Mouse (Mus musculus): ENCODE data around the gene Ddx58.

The Ddx58 gene
- long read RNA-seq, experiment 1, partial matches to known transcripts: 6 of 14 reads
- long read RNA-seq, experiment 1, other reads (novel, unspliced or antisense): 4 of 14 reads
- long read RNA-seq, experiment 2, partial matches to known transcripts: 7 of 12 reads
- long read RNA-seq, experiment 2, other reads (novel, unspliced or antisense): 2 of 12 reads

DNA sequence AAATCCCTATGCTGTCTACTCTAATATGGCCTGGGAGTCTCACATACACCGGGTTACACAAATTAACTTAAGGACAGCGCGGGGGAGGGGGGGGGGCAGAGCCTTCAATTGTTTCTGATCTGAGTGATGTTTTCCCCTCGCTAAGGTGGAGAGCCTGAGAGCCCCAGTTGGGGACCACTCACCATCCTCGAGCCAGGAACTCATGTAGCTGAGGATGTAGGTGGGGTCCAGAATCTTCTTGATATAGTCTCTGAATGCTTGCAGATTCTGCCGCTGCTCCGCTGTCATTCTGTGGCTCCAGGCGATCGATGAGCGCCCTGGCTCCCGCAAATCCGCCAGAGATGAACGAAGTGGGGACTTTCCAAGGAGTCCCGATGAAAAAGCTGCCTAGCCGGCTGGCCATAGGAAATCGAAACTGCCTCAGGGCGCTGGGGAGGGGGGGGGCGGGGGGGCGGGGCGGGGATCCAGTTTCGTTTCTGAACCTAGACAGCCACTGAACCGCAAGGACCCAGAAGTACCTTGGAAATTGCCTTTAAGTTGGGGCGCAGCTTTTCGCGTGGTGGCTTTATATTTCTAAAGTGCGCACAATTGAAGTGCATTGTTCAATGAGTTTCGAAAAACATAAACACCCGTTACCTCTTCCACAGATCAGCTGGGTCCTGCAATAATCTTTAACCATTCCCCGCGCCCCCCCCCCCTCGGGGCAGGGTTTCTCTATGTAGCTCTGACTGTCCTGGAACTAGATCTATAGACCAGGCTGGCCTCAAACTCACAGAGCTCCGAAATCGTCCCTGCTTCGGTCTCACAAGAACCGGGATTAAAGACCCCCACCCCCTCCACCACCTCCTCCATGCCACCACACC is at the start of gene Ddx58:
TSS of gene Ddx58 (minus strand) at position 420 of the 863 bp plus-strand sequence.
- intact Hi-C loops (cut with DNase I): loop anchor here (5.0 kb wide), 1 partner anchor 38 kb away; the partner anchor contains the start of gene Ndufb6

DNA sequence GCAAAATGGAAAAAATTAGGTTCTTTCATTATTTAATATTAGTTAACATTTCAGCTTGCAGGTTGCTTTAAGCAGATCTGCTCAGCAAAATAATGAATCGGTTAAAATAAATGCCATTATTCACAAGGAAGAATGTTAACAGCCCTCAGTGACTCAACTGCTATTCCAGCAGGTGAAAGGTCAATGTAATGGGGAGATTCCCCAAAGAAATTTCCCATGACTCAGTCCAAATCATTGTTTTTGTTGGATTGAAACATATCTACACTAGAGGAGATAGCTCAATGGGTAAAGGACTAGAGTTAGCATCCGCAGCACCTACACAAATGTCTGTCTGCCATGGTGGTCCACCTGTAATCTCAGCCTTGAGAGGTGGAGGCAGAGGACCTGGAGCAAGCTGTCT is 49.4 kb upstream of the Ddx58 start:
- intact Hi-C loops (cut with DNase I): no loop called here

DNA sequence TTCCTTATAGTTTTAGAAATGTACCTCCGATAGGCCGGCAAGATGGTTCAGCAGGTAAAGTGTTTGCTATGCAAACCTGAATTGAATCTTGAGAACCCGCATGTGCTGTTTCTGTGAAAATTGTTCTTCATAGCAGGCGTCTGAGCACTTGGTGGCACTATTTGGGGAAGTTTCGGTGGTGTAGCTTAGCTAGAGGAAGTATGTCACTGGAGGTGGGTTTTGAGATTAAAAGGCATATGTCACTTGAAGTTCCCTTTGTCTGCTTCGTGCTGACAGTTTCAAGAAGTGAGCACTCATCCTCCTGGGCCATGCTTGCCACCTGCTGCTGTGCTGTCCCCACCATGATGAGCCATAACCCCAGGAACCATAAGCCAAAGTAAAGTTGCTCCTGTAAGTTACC is 47.8 kb upstream of the Ddx58 start:
- intact Hi-C loops (cut with DNase I): loop anchor here (2.0 kb wide), 1 partner anchor 153 kb away; no protein-coding TSS in a partner anchor

DNA sequence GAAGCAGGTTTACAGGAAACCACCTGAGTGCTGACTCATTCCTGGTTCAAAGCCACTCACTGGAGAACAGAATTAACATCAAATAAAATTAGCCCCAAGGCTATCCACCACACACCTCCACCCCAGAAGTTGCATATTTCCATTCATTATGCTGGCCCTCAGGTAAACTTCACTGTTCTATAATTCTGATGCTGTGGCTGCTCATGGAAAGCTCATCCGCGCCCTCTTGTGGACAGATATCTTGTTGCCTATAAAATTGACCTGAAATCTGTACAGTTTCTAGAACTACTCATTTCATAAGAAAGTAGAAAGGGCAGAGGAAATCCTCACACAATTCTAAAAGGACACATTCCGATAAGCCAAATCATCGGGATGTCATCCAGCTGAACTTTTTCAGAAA is 46.0 kb upstream of the Ddx58 start:
- intact Hi-C loops (cut with DNase I): loop anchor here (2.0 kb wide), 1 partner anchor 103 kb away; no protein-coding TSS in a partner anchor

DNA sequence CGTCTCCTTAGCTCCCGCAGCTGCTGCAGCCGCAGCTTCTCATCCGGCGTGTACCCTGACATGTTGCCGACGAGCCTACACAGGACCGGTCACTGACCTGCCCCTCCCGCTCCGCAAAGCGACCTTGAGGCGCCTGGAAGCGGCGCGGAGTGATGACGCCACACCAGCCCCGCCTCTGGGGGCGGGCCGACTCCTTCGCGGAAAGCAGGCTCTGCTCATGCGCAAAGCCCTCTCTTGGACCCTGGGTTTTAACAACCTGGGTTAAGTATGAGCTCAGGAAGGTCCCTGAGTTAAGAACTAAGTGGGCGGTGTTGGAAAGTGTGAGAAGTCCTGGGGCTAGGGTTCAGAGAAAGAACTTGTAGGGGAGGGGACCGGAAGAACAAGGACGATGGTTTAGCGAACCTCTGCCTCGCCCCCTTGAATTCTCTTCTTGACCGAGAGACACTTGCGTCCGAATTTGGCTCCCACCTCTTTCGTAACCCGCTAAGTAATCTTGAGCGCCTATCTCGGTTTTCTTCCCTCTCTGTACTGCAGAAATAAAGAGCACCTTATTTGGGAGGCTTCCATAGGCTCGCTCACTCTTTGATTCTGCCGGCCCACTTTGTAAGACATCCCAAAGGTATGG is 39.8 kb upstream of the Ddx58 start, which contains the start of gene Ndufb6:
TSS of gene Ndufb6 (minus strand) at position 146 of the 625 bp plus-strand sequence.
- intact Hi-C loops (cut with DNase I): loop anchor here (5.0 kb wide), 1 partner anchor 42 kb away; the partner anchor contains the start of gene Ddx58

DNA sequence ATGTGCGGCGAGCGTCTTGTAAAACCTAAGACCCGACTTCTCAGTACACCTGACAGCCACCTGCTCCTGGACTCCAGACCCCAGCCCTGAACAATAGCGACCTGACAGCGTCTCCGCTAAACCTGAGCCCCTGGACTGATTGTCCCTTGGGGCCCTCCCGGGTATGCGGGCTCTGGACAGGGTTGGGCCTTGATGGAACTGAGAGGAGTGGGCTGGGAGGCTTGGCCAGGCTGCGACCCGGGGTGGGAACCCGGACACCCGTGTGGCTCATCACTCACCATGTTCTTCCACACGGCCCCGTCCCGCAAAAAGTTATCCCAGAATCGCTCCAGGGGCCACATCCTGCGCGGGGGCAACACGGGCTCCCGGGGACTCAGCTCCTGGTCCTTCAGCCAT is 39.2 kb upstream of the Ddx58 start:
- intact Hi-C loops (cut with DNase I): loop anchor here (5.0 kb wide), 1 partner anchor 42 kb away; the partner anchor contains the start of gene Ddx58

DNA sequence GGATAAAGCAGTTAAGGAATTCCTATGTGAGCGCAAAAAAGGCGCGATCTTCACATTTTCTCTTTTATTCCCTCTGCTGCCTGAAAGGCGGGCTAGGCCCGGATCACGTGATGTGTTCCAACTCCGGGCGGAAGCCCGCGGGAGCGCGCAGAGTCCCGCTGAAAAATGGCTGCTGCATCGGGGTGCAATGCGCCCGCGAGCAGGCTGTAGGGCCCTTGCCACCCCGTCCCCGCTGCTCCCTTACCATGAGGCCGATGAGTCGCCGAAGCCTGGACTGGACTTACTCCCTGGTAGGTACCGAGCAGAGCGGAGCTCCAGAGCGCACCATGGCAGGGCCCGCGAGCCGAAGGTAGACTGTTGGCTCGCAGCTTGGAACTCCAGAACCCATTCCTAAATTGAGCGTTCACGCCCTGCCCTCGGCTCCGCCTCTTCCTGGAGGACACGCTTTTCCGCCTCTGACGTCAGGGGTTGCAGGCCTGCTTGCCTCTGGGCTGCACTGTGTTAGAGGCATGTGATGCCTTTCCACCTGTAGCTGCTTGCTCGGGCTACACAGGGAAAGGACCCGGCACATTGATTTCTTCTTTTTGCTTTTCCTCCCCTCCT is 29.9 kb upstream of the Ddx58 start, which contains the start of the genes Smim27 and Topors:
TSS of gene Smim27 (plus strand) at position 150 of the 603 bp plus-strand sequence.
TSS of gene Topors (minus strand) at position 421 of the 603 bp plus-strand sequence.
- intact Hi-C loops (cut with DNase I): no loop called here

DNA sequence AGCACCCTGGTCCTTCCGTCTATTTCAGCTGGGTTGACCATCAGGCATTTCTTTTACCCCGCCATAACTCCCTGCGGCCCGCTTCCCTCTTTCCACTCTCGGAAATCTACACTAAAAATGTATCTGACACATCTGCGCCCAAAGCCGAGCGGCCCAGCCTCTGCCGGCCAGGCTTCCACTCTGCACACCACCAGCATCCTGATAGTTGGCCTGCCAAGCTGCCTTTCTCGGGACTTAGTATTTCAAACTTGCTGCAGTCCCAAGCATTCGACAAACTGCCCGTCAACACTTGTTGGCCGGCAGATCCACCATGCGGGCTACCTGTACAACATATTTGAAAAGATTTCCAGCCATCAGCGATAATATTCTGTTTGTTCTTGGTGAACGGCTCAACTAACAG is 29.2 kb upstream of the Ddx58 start:
- intact Hi-C loops (cut with DNase I): no loop called here

DNA sequence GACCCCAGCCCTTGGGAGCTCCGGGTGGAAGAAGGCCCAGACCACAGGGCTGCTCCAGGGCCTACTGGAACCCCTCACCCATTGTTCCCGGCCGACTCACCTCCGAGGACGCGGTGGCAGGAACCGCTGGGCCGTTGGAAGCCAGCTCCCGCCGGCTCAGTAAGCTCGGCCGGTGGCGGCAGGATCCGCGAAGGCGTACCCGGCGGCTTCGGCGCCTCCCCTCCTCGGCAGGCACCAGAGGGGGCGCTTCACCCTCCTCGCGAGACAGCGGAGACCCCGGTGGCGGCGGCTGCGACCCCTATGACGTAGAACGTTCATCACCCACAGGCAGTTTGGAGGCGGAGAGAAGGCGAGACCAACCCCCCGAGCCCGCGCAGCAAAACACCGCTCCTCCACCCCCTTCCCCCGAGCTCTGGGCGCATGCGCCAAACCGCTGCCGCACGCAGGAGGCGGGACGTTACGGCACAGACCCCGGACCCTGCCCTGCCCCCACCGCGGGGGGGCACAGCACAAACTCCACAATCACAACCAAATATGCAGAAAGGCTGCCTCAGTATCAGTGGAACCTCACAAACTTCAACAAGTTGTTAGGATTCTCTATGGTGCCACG is 28.7 kb upstream of the Ddx58 start:
- intact Hi-C loops (cut with DNase I): no loop called here

DNA sequence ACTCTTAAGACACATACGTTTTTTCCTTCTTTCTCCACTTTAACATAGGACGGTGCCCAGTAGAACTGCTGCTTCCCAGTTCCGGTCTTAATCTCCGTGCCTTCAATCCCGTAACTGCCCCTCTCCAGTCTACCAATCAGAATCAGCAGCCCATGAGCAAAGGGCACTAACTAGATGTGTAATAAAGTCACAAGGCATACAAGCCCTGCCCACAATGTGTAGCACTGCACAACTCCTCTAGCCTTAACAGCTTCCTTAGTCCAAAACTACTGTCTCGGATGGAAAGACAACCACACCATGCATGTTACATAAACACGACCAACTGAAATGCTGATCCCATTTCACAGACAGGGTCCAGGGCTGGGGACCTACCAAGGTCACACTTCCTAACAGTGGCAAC is 28.1 kb upstream of the Ddx58 start:
- intact Hi-C loops (cut with DNase I): no loop called here

DNA sequence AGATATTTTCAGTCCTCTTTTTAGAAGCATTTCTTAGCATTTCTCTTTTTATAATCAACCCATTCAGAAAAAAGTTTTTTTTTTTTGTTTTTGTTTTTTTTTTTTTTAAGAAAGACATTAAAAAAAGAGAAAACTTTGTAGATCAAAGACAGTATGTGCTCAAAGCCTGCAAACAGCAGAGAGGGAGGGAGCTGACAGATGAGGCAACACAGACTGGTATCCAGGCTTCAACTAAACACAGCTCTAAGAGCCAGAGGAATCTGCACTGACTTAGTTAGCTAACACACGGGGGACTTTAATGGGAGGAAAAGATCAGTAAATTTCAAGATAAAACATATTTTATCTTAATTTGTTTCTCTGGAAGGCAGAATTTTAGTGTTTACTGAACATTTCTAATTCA is 24.7 kb upstream of the Ddx58 start:
- intact Hi-C loops (cut with DNase I): no loop called here

DNA sequence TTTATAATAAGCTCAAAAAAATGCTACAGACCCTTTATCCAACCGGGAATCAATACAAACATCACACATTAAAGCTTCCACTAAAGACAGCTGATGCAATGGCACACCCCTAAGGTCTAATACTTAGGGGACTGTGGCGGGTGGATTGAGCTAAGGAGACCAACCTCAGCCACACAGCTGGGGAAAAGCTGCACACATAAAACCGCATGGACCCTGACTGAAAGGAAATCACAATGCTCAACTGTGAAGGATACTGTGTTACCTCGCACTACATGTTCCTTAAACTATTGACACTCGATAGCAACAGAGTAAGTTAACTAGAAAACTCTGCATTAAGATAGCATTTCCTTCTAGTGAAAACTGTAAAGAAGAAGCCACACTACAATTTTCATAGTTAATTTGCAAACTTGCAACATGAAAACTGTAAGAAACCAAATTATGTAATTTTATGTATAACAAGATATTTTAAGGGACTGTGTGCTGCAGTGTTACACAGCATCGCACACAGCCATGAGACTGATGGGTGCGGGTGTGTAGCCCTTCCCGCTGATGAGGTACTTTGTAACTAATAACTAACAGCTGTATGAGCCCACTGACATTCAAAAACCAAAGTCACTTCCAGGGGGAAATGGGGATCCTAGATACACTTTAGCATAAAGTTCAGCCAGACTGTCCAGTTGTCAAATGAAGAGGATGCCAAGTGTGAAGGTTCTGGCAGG is 14.9 kb upstream of the Ddx58 start:
- intact Hi-C loops (cut with DNase I): no loop called here

DNA sequence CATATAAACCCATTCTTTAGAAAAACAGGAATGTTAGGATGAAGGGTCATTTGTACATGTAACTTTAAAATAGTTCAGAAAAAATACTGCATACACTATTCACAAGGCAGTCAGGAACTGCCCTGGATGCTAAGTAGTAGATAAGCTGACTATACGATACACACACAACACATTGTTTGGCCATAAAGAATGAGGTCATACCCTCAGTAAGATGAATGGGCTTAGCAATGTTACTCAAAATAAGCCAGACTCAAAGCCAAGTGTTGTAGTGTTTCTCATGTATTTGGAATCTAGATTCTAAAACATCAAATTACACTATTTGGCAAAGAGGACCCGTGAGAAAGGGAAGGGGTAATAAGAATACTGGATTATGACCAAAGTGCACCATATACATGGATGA is 14.1 kb upstream of the Ddx58 start:
- intact Hi-C loops (cut with DNase I): no loop called here

DNA sequence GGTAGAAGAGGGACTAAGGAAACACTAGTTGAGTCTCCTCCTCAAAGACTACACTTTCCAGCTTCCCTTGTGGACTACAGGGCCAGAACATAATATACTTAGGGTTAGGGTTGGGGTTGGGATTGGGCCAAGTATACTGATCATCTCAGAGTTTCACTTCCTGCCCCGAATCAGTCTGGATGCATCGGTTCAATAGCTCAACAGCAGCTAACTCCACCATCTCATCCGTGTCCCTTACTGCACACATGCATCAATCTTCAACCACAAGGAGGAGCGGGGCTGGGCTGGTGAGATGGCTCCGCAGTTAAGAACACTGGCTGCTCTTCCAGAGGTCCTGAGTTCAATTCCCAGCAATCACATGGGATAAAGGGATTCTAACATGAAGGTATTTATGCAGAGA is 11.4 kb upstream of the Ddx58 start:
- intact Hi-C loops (cut with DNase I): no loop called here

DNA sequence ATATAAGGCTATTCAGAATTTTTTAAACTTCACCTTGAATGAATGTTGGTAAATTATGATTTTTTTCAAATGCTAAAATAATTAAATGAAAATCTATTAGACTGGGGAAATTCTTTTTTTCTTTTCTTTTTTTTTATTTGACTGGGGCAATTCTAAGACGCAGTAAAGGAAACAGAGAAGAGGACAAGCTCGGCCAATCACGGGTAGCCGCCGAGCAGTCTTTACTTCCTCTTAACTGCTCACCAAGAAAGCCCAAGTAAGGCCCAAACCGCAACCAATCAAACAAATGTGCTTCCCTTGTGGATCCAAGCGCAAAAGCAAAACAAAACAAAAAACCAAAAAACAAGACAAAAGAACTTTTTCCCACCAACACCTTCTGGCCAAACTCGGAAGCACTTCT is 4.4 kb upstream of the Ddx58 start:
- intact Hi-C loops (cut with DNase I): no loop called here

DNA sequence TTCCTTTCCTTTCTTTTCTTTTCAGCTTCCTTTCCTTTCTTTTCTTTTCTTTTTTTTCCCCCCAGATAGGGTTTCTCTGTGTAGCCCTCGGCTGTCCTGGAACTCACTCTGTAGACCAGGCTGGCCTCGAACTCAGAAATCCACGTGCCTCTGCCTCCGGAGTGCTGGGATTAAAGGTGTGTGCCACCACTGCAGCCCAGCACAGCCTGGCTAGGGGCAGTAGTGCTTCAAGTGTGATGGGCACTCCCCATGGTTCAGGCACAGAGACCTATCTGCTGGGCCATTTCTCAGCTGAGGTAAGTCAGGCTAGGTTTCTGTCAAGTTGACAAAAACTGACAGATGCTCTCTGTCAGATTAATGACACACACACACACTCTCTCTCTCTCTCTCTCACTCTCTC is 3.4 kb upstream of the Ddx58 start:
- intact Hi-C loops (cut with DNase I): no loop called here

DNA sequence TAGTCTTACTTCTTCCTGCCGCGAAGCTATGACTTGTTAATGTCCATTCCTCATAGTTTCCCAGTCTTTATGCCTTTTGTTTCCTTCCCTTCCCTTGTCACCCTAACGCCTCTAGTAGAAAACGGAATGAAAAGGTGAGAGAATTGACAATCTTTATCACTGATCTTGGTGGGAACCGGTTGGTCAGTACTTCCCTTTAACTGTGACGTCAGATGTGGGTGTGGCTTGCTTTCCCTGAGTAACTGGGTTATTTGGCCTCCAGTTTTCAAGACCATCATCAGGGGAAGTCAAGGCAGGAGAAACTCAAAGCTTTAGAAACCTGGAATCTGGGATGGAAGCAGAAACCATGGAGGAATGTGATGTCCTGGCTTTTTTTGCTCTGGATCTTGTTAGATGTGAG is 2.3 kb upstream of the Ddx58 start:
- intact Hi-C loops (cut with DNase I): no loop called here

DNA sequence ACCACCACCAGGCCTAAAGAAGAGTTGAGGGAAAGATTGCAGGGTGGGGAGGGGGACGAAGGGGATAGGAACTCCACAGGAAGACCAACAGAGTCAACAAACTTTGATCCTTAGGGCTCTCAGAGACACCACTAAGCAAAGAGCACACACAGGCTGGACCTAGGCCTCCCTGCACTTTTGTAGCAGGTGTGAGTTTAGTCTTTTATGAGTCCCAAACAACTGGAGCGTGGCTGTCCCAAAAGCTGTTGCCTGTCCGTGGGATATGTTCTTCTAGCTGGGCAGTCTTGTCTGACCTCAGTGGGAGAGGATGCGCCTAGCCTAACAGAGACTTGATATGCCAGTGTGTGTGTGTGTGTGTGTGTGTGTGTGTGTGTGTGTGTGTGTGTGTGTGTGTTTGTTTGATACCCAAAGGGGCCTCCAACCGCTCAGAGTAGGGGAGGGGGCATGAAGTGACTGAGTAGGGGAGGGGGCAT is 680 bp upstream of the Ddx58 start:
- intact Hi-C loops (cut with DNase I): no loop called here

DNA sequence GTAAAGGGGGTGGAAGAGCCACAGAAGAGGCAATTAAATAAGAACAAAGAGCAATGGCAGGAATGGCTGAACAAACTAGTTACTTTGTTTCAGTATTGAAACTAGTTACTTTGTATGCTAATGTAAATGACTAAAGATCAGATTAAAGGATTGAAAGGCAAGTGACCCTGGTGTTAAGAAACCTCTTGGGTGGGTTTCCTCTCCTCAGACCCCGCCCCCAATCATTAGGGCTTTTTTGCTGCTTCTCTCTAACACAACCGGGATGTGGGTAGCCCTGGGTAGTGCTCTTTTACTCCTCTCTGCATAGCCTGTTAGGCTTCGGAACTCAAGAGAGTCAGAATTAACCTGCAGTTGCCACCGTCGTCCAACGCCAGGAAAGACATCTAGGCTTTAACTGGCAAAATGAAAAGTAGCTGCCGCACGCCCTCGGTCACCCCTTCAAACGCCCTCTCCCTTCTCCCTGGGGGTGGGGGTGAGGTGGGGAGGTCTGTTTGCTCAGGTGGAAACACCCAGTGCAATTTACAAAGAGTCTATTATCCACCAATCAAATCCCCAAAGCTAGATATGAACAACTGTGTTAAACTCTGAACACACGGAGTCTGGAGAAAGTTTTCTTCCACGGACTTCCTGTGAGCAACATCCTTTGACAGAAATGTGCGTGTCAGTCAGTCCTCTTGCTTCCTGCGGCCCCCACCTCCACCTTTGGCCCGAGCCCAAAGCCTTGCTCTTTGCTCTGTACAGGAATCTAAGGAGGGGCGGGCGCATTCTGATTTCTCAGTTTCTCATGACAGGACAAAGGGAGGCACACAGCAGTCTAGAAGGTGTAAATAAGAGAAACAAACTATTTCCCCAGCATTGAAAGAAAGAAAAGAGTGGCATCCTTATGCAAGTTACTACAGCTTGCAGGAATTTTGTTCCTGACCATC is 882 bp downstream of the Ddx58 start:
- intact Hi-C loops (cut with DNase I): loop anchor here (5.0 kb wide), 1 partner anchor 39 kb away; the partner anchor contains the start of gene Ndufb6

Measured in adrenal gland (tissue).